Mouse (Mus musculus) adrenal gland, postnatal 25 days (tissue): ENCODE data around the gene Setd1a. TPM values are rescaled to one million over a fixed set of nuclear protein-coding genes. Genes with fewer than 3 reads are reported as not detected.
A peak's percentile ranks its signal among the peaks of the same experiment; 100 is the strongest.

Experiments
- DNase-seq: peaks from one replicate; pipeline ENCODE4 v3.0.0; 2021; ENCODE audit warnings: mixed read lengths
- total RNA-seq: library from RNA; stranded (reverse); gene quantifications from 2 replicates; pipeline ENCODE4 v1.2.3, GENCODE M21; 2021

Setd1a gene
- total RNA-seq, 1 experiment from 2014 or later = 49.8 TPM

DNA sequence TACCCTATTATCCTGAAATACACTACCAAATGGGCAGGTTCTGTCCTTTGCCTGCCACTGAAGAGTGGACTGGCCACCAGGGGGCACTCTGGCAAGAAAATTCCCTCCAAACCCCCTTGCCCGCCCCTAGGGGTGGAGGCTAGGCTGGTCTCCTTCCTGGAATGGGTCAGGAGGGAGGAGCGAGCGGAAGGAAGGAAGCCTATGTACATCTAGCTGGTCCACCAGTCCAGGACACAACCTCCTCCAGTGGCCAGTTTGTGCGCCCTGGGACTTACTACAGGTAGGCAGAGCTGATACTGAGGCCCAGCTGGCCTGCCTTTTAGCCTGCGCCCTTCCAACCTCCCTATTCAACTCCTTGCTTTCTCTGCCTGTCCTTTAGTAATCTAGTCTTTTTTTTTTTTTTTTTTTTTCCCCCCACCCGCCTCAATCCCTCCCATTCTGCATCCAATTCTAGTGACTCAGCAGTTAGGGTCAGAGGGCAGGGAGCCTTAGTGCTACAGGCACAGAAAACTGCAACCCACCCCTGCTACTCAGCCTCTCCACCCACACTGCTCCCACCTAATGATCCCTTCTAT lies 24.1 kb downstream of the Setd1a start, which contains the start of gene Hsd3b7:
Gene Hsd3b7 (plus strand): TSS at position 170 of the 575 bp plus-strand sequence.
- peak; percentile 95 for DNase-seq

DNA sequence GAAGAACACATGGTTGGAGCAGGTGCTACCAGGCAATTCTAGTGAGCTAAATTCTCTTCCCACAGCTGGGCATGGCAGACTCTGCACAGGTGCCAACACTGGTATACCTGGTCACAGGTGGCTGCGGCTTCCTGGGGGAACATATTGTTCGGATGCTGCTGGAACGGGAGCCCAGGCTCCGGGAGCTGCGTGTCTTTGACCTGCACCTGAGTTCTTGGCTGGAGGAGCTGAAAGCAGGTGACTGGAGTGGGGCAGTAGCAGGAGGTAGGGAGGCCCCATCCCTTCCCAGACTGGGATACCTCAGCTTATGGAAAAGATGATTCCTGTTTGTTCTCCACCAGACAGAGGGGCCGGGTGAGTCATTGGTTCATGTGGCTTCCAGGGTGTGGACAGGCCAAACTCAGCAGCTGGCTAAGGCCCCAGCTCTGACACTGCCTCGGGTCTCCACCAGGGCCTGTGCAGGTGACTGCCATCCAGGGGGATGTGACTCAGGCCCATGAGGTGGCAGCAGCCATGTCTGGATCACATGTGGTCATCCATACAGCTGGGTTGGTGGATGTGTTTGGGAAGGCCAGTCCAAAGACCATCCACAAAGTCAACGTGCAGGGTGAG lies 24.6 kb downstream of the Setd1a start:
- no peak for DNase-seq

DNA sequence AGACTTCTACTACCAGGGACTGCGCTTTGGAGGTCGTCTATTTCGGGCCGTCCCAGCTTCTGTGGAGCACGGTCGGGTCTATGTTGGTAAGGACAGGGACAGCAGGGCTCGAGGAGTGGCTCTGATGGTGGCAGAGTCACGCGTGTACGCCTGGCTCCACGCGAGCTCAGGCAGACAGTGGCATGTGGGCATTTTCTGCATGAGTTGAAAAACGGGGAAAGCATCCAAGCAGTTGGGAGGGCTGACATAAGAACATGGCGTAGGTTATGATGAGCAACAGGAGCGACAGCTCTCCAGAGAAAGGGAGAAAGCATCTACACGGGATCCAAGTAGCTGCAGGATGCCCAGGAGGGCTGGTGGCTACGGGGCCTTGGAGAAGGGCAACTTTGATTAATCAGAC lies 25.8 kb downstream of the Setd1a start:
- DNase-seq = no peak

GRCm38 (mm10) chr7:127808821-127809220 lies 32.4 kb downstream of the Setd1a start:
- no peak for DNase-seq

- DNase-seq = no peak
Measured at GRCm38 (mm10) chr7:127809846-127810245, 33.4 kb downstream of the Setd1a start.

- DNase-seq = no peak
Measured at GRCm38 (mm10) chr7:127810650-127811049, 34.2 kb downstream of the Setd1a start.

GRCm38 (mm10) chr7:127811240-127811639 lies 34.8 kb downstream of the Setd1a start:
- DNase-seq = no peak

DNA sequence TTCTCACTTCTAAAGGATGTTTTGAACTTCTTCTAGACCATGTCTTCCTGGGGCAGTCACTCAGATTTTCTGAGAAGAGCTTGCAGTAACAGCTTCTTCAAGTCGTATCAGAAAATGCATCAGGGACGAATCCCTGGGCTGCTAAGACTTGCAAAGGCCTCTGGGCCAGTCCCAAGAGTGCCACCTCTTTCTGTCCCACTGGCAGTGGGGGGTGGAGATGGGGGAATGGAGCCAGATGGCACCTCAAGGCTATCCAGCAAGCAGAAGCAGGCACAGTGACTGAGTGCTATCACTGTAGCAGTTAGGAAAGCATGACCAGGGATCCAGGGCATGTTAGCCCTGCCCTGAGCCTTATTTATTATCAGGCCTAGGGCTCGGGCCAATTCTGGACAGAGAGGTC lies 35.8 kb downstream of the Setd1a start:
- peak; percentile 47 for DNase-seq

DNA sequence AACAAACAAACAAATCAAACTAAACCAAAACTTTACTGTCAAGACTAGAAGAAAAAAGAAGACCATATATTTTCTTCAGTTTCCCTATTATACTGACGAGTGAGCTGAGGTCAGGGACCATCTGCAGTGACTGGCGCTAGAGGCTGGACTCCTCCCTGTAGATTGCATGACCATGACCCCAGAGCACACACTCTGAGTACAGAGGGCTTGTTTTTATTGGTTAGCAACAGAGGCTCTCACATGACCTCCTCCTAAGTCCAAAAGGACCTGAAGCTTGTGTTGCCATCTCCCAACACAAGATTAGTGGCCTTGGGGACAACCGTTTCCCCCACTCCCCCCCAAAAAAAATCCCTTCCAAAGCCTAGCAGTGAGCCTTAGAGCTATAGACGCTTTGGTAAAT lies 37.4 kb downstream of the Setd1a start:
- DNase-seq = no peak

- DNase-seq = peak; percentile 69
Measured at GRCm38 (mm10) chr7:127814241-127814921, 37.9 kb downstream of the Setd1a start.

GRCm38 (mm10) chr7:127815116-127815665 lies 38.7 kb downstream of the Setd1a start:
- DNase-seq = no peak

DNA sequence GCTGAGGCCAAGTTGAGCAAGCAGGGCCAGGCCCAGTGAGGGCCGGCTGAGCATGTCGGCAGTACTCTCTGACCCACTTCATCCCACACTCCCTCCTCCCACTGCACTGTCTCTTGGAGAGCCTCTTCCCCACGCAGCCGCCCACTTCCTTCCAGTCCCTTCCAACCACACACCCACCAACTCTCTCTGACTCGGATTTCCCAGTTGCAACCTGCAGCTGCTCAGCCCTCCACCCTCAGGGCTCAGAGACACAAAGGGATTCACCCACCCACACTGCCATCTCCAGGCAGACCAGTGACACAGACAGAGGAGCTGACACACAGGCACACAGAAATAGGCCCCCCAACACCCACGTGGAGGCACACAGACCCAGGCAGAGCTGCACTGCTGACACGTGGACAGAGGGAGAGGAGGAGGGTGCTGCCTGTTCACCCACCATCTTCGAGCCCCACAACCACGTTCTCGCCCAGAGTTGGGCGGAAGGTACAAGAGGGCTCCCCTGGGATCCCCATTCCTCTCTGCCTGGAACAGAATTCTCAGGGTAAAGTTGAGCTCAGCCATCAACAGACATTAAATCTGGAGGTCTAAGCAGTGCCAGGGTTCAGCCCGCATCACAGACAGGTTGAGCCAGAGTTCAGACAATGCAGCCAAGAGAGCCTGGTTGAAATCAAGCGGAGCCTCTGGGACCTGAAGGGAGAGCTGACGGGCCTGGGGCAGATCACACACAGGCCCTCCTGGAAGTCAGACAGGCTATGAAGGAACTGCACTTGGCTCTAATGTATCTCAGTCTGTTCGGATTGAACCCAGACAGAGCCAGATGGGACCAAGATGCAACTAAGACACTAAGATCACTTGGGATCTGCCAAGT lies 39.7 kb downstream of the Setd1a start:
- peak; percentile 30 for DNase-seq

- DNase-seq = no peak
Measured at GRCm38 (mm10) chr7:127817053-127817452, 40.6 kb downstream of the Setd1a start.

DNA sequence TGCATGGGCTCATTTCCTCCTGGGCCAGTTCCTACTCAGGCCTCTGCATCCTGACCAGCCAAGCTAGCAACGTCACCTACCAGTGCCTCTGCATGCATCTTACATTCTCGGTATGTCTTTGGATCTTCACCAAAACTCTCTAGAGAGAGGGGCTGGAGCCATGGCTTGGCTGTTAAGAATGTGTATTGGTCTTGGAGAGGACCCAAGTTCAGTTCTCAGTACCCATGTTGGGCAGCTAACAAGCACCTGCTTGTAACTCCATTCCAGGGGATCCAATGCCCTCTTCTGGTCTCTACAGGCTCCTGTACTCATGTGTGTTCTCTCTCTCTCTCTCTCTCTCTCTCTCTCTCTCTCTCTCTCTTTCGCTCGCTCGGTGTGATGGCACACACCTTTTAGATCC lies 41.3 kb downstream of the Setd1a start:
- DNase-seq = no peak

- no peak for DNase-seq
Measured at GRCm38 (mm10) chr7:127820836-127821509, 44.5 kb downstream of the Setd1a start.

DNA sequence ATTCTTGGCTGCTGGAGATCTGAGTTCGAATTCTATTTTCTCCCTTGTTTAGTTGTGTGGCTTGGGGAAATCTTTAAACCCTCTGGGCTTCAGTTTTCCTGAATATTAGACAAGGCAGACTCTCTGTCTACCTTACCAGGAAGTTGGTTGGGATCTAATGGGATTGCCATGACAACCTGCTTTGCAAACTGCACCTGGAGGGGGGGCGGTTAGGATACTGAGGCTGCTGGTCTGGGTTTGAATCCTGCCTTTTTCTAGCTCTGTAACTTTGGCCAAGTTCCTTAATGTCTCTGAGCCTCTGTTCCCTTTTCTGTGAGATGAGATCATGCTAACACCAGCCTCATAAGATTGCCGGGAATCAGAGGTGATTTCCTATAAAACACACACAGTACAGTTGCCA lies 46.0 kb downstream of the Setd1a start:
- no peak for DNase-seq

- no peak for DNase-seq
Measured at GRCm38 (mm10) chr7:127823236-127824171, 47.0 kb downstream of the Setd1a start.

- peak; percentile 38 for DNase-seq
Measured at GRCm38 (mm10) chr7:127824176-127824871, 47.9 kb downstream of the Setd1a start, which contains the start of the genes Stx4a and Stx1b. Gene Stx4a, plus strand, starts transcription at chr7:127824294. Gene Stx1b, minus strand, starts transcription at chr7:127824549.

- DNase-seq = no peak
Measured at GRCm38 (mm10) chr7:127835550-127835949, 59.1 kb downstream of the Setd1a start.

- no peak for DNase-seq
Measured at GRCm38 (mm10) chr7:127837473-127837872, 61.0 kb downstream of the Setd1a start.
